Mouse (Mus musculus) midbrain, embryonic 11.5 days (tissue): Measurements from ENCODE around the gene Serpinh1. TPM values are rescaled to one million over a fixed set of nuclear protein-coding genes. Genes with fewer than 3 reads are reported as not detected.

Source experiments
- ATAC-seq: fragments of 200-750 bp; cut with Nextera tagmentation; 2 replicates; pipeline ENCODE4 v1.8.0; 2017; ENCODE audit warnings: moderate TSS enrichment, moderate library complexity; ENCODE audit not compliant: low FRiP score
- DNase-seq: peaks from one replicate; pipeline ENCODE4 v3.0.0; 2015; ENCODE audit warnings: low spot score; ENCODE audit errors: missing footprints
- H3K27ac ChIP-seq: fragments of 300-500 bp; sonication (generic); 2 replicates; pipeline ENCODE4 v1.5.1; 2014; ENCODE audit warnings: low read depth, low read length
- H3K27me3 ChIP-seq: fragments of 300-500 bp; sonication (generic); 2 replicates; pipeline ENCODE4 v1.6.1; 2014; ENCODE audit warnings: mild to moderate bottlenecking, low read length, moderate library complexity, mixed read lengths; ENCODE audit not compliant: control insufficient read depth, insufficient read depth
- H3K36me3 ChIP-seq: fragments of 300-500 bp; sonication (generic); 2 replicates; pipeline ENCODE4 v1.6.1; 2014; ENCODE audit warnings: mild to moderate bottlenecking, low read length, moderate library complexity, mixed read lengths; ENCODE audit not compliant: control insufficient read depth, insufficient read depth
- H3K4me1 ChIP-seq: fragments of 300-500 bp; sonication (generic); 2 replicates; pipeline ENCODE4 v1.6.1; 2014; ENCODE audit warnings: low read length; ENCODE audit not compliant: control insufficient read depth, insufficient read depth
- H3K4me2 ChIP-seq: fragments of 300-500 bp; sonication (generic); 2 replicates; pipeline ENCODE4 v1.6.1; 2014; ENCODE audit warnings: mild to moderate bottlenecking, moderate library complexity
- H3K4me3 ChIP-seq: fragments of 300-500 bp; sonication (generic); 2 replicates; pipeline ENCODE4 v1.5.1; 2014; ENCODE audit warnings: low read depth, low read length
- H3K9ac ChIP-seq: fragments of 300-500 bp; sonication (generic); 2 replicates; pipeline ENCODE4 v1.6.1; 2014; ENCODE audit warnings: low read length
- H3K9me3 ChIP-seq: fragments of 300-500 bp; sonication (generic); 2 replicates; pipeline ENCODE4 v1.6.1; 2016; ENCODE audit warnings: low read length; ENCODE audit not compliant: control insufficient read depth
- WGBS: fragments of 180-500 bp; shearing (Covaris S2); extraction: QIAGEN DNeasy Blood & Tissue Kit; methylation state at CpG from one replicate; pipeline ENCODE4 v1.1.7; 2014; 5-methylcytosine and 5-hydroxymethylcytosine counted together
- polyA plus RNA-seq: library from polyadenylated mRNA; unstranded; fragments of >200 nt; fragmentation: Nextera tagmentation; extraction: Ambion mirVana; gene quantifications from 2 replicates; pipeline ENCODE4 v1.2.1, GENCODE M21; 2014

The Serpinh1 gene
- polyA plus RNA-seq, 1 experiment from 2014 or later, result 210 TPM

- ATAC-seq (no peak), DNase-seq (no peak)
- no peaks in the 10 kb centered on the region for H3K27me3 ChIP-seq
- H3K9me3 ChIP-seq, result no peaks in the 10 kb centered on the region
- H3K9ac ChIP-seq, result no peak overlapping the region
- no peak overlapping the region for H3K4me2 ChIP-seq
- no peaks in the 10 kb centered on the region for H3K36me3 ChIP-seq
- no peak overlapping the region for H3K4me3 ChIP-seq
- WGBS, result 90% methylated on average over 8 of the region's 8 CpGs
- H3K27ac ChIP-seq, result no peak overlapping the region
- peaks cover 43% of the 10 kb centered on the region for H3K4me1 ChIP-seq
Measured at GRCm38 (mm10) chr7:99358371-99358770, 5.3 kb upstream of the Serpinh1 start.

GRCm38 (mm10) chr7:99357201-99357600 is 4.2 kb upstream of the Serpinh1 start:
- WGBS, result 71% methylated on average over 7 of the region's 7 CpGs
- H3K27me3 ChIP-seq, result no peaks in the 10 kb centered on the region
- no peak overlapping the region for H3K4me3 ChIP-seq
- H3K27ac ChIP-seq, result no peak overlapping the region
- H3K9me3 ChIP-seq, result no peaks in the 10 kb centered on the region
- H3K9ac ChIP-seq, result no peak overlapping the region
- peaks cover 54% of the 10 kb centered on the region for H3K4me1 ChIP-seq
- H3K36me3 ChIP-seq, result no peaks in the 10 kb centered on the region
- no peak for ATAC-seq
- no peak for DNase-seq
- no peak overlapping the region for H3K4me2 ChIP-seq

DNA sequence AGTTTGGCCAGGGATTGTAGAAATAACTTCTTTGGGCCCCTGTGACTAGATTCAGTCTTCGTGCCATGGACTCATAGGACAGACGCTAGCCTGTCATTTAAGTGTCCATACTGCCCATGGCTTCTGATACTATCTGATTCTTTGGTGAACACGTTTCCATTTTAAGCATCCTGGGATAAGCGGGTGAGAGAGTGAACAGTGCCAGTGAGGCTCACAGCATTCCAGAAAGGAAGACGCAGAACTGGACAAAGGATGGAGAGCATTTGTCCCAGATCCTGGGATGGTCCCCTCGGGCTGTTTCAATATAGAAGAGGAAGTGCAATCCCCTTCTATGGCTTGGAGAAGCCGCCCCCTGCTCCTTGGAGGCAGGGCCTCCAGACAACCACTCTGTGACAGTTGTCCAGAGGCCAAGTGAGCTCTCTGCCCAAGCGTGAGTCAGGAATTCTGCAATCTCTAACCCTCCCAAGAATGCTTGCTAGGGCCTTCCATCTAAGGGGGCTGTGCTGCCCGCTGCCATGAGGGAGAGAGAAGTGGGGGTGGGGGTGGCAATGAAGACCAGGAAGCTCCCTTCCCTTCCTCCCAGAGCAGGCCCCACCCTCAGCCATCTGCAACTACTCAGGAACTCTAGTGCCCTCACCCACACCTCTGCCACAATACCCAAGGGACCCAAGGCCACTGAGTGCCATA is 3.3 kb upstream of the Serpinh1 start:
- no peaks in the 10 kb centered on the region for H3K9me3 ChIP-seq
- H3K36me3 ChIP-seq, result no peaks in the 10 kb centered on the region
- H3K27me3 ChIP-seq, result no peaks in the 10 kb centered on the region
- WGBS, result 36% methylated on average over 9 of the region's 9 CpGs
- peak; percentile 90 for DNase-seq
- no peak overlapping the region for H3K4me3 ChIP-seq
- ATAC-seq, result no peak
- peaks cover 60% of the 10 kb centered on the region for H3K4me1 ChIP-seq
- H3K9ac ChIP-seq, result peak overlapping the region; percentile 46
- peak overlapping the region; percentile 33; the same call in 1 of the 2 replicates for H3K4me2 ChIP-seq
- peak overlapping the region; percentile 89 for H3K27ac ChIP-seq

DNA sequence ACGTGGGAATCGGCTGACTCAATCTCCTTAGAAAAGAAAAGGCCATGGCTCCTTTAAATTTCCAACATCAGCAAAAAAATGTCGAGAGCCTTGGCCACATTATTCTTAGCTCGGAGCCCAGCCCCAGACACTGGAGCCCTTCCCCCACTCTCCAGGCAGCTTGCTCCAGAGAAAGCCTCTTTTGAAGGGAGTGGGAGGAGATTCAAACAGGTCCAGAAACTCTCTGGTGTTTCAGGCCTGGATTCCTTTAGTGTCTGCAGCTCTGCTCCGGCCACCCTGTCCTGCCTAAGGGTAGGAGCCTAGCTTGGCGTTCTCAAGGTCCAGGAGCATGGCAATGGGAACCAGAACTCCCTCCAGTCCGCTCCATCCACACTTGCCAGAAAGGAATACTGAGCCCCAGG is 2.7 kb upstream of the Serpinh1 start:
- peaks cover 63% of the 10 kb centered on the region for H3K4me1 ChIP-seq
- no peak overlapping the region for H3K4me3 ChIP-seq
- WGBS, result 3% methylated on average over 7 of the region's 7 CpGs

DNA sequence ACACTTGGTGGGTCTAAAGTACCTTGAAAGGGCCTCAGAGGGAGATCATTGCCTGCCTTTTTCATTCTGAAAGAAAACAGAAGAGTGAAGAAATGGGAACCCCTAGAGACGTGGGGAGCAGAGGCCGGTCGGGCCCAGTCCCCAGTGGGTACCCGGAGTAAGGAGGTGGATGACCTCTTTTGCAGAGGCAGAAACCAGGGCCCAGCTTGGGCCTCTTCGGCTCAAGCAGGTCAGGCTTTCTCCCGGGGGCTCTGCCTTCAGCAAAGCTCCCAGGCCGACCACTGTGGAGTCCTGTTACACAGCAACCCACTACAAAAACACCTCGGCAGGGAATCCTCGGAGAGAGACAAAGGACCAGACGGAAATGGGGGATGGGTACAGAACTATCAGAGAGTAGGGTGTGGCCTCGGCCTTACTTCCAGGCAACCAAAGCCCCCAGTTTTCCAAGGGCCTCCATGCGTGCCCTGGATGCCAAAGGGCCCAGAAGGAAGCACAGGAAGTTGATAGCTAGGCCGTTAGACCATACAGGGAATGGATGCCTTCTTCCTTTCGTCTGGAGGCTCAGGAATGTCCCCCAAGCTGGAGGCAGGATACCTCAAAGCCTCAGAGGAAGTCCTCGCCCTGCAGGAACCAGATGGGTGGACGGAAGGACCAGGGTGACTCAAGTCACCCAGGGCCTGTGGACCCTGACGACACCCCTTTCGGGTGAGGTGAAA is 1.1 kb downstream of the Serpinh1 start:
- H3K9me3 ChIP-seq, result no peaks in the 10 kb centered on the region
- peak; percentile 96 for DNase-seq
- H3K4me3 ChIP-seq, result peak overlapping the region; percentile 47
- ATAC-seq, result peak; percentile 56
- no peaks in the 10 kb centered on the region for H3K27me3 ChIP-seq
- WGBS, result 3% methylated on average over 18 of the region's 18 CpGs
- H3K9ac ChIP-seq, result peak overlapping the region; percentile 79
- H3K4me2 ChIP-seq, result peak overlapping the region; percentile 77
- H3K36me3 ChIP-seq, result peaks cover 16% of the 10 kb centered on the region
- peaks cover 55% of the 10 kb centered on the region for H3K4me1 ChIP-seq
- H3K27ac ChIP-seq, result peak overlapping the region; percentile 87

More for the DNA sequence above, 2.7 kb upstream of the Serpinh1 start:
- ATAC-seq (peak; percentile 27), DNase-seq (peak; percentile 96)
- H3K27me3 ChIP-seq, result no peaks in the 10 kb centered on the region
- peak overlapping the region; percentile 33 for H3K4me2 ChIP-seq
- H3K27ac ChIP-seq, result peak overlapping the region; percentile 89
- no peaks in the 10 kb centered on the region for H3K36me3 ChIP-seq
- peak overlapping the region; percentile 46 for H3K9ac ChIP-seq
- H3K9me3 ChIP-seq, result no peaks in the 10 kb centered on the region

GRCm38 (mm10) chr7:99351104-99351801 is 1.8 kb downstream of the Serpinh1 start:
- DNase-seq (peak; percentile 93), ATAC-seq (peak; percentile 7; the same call in 1 of the 2 replicates)
- Histone ChIP-seq H3K4me2 (peak overlapping the region; percentile 77), H3K9ac (peak overlapping the region; percentile 79), H3K9me3 (no peaks in the 10 kb centered on the region), H3K27ac (peak overlapping the region; percentile 87), H3K4me3 (peak overlapping the region; percentile 47), H3K36me3 (peaks cover 22% of the 10 kb centered on the region), H3K27me3 (no peaks in the 10 kb centered on the region), H3K4me1 (peaks cover 48% of the 10 kb centered on the region)
- 5% methylated on average over 12 of the region's 12 CpGs for whole genome bisulfite sequencing

- Histone ChIP-seq H3K4me3 (peak overlapping the region; percentile 47; the same call in 1 of the 2 replicates), H3K9ac (peak overlapping the region; percentile 79), H3K4me1 (peaks cover 36% of the 10 kb centered on the region), H3K36me3 (peaks cover 28% of the 10 kb centered on the region), H3K4me2 (peak overlapping the region; percentile 77), H3K27me3 (no peaks in the 10 kb centered on the region), H3K9me3 (no peaks in the 10 kb centered on the region), H3K27ac (no peak overlapping the region)
- DNase-seq (no peak), ATAC-seq (no peak)
- 72% methylated on average over 9 of the region's 9 CpGs for WGBS
Measured at GRCm38 (mm10) chr7:99349782-99350720, 3.0 kb downstream of the Serpinh1 start.

GRCm38 (mm10) chr7:99348883-99349282 is 4.2 kb downstream of the Serpinh1 start:
- Histone ChIP-seq H3K27ac (no peak overlapping the region), H3K4me3 (no peak overlapping the region), H3K27me3 (no peaks in the 10 kb centered on the region), H3K4me2 (no peak overlapping the region), H3K4me1 (peaks cover 31% of the 10 kb centered on the region), H3K9ac (no peak overlapping the region), H3K9me3 (no peaks in the 10 kb centered on the region), H3K36me3 (peaks cover 36% of the 10 kb centered on the region)
- ATAC-seq (no peak), DNase-seq (no peak)
- WGBS, result 97% methylated on average over 26 of the region's 26 CpGs
